Mouse (Mus musculus): ENCODE data around the gene 1700029H14Rik.

1700029H14Rik gene

DNA sequence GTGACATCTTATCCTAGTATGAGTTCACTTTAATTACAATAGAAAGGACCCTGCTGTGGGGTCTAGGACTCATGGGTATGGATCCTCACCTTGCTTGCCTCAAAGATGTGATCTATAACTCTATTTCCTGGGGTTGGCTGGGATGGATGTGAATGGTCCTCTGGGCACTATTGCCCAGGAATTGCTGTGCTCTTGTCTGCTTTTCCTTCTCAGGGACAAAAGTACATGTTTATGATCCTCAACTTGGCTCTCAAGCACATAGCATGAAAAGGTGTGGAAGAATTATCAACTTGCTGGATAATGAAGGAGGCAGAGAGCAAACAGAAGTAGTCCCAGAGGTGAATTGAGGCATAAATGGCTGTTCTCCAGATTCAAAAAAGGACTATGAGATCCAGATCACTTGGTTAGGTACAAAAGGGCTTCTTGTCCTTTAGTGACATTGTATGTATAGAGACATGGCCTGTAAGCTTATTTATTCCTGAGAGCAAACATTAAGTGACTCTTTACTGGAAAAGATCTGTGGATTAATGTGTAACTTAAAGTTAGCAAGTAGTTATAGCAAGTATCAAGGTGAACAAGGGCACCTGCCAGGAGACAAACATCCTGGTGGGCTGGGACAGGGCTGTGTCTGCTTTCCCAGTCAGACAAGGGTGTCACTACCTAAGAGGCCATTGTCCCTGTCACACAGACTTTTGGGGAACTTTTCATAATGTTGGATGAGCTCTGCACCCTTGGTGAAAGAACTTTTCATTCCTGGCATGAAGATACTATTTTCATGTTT, 57.2 kb downstream of the 1700029H14Rik start:
- DNase-seq (ENCODE audit: low spot score), result no peak

DNA sequence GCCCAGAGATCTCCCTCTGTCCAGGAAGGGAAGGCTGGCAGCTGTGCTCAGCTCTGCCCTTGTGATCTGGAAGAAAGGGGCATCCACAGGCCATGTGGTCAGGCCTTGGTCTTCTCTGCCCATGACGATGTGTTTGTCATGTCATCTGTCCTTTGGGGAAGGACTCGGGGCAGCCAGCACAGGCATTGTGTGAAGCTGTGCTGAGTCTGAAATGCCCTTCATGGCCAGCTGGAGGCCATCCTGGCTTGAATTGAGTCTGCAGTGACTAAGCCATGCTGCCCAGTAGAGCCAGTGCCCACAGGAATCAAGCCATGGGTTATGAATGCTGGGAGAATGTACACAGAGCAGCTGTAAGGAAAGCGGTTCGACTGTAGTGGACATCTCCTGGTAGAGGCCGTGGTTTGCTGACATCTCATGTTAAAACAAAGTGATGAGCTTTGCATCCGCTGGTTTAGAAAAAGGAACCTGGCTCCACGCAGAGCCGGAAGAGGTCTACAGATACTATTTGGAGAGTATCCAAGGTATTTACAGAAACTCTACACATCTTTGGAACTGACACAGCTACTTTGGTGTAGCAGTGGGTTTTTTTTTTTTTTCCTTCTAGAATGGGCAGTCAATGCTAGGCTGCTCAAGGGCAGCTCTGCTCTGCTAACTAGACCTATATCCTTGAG, 58.2 kb downstream of the 1700029H14Rik start:
- DNase-seq (ENCODE audit: low spot score), result no peak

DNA sequence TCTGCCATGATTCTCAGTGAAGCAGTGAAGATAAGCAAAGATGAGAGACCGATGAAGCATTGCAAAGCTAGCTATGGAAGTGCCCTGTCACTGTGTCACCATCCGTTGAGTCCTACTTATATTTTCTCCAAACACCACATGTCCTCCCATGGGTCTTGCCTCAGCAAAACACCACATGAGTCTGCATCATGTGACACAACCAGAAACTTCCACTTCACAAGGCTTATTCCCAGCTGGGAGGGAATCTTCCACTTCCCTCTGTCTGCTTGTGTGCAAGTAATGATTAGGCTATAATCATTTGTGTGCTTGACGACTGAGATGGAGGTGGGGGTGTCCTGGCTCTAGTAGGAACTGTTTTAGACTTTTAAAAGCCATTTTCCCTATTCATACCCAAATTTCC, 61.0 kb downstream of the 1700029H14Rik start:
- DNase-seq (ENCODE audit: low spot score), result no peak
